Mouse (Mus musculus) intestine, embryonic 16.5 days (tissue): ENCODE measurements around the gene Ddx28. TPM values are rescaled to one million over a fixed set of nuclear protein-coding genes. Genes with fewer than 3 reads are reported as not detected.
"Not testable (repeated sequence)": the region's sequence is repeated elsewhere in the genome, so short reads cannot be mapped to it uniquely, and the experiment has no call there.

ENCODE experiments used
- ATAC-seq: fragments of 200-750 bp; cut with Nextera tagmentation; 2 replicates; pipeline ENCODE4 v1.8.0; 2017; ENCODE audit warnings: moderate TSS enrichment, moderate library complexity
- H3K27ac ChIP-seq: fragments of 300-500 bp; sonication (generic); 2 replicates; pipeline ENCODE4 v1.5.1; 2014; ENCODE audit warnings: mild to moderate bottlenecking, low read length
- H3K27me3 ChIP-seq: fragments of 300-500 bp; sonication (generic); replicated peaks from 2 replicates; pipeline ENCODE4 v1.6.1; 2014; ENCODE audit warnings: low read length, control low read depth, mixed read lengths; ENCODE audit not compliant: control insufficient read depth, insufficient read depth
- H3K36me3 ChIP-seq: fragments of 300-500 bp; sonication (generic); 2 replicates; pipeline ENCODE4 v1.6.1; 2014; ENCODE audit warnings: low read length, control low read depth; ENCODE audit not compliant: control insufficient read depth, insufficient read depth
- H3K4me1 ChIP-seq: fragments of 300-500 bp; sonication (generic); 2 replicates; pipeline ENCODE4 v1.6.1; 2014; ENCODE audit warnings: low read length, control low read depth, mixed read lengths; ENCODE audit not compliant: control insufficient read depth, insufficient read depth
- H3K4me2 ChIP-seq: fragments of 300-500 bp; sonication (generic); 2 replicates; pipeline ENCODE4 v1.6.1; 2014; ENCODE audit warnings: low read depth, low read length, control low read depth
- H3K4me3 ChIP-seq: fragments of 300-500 bp; sonication (generic); 2 replicates; pipeline ENCODE4 v1.5.1; 2014; ENCODE audit warnings: mild to moderate bottlenecking, low read length
- H3K9ac ChIP-seq: fragments of 300-500 bp; sonication (generic); 2 replicates; pipeline ENCODE4 v1.6.1; 2014; ENCODE audit warnings: low read depth, low read length
- H3K9me3 ChIP-seq: fragments of 300-500 bp; sonication (generic); 2 replicates; pipeline ENCODE4 v1.6.1; 2016; ENCODE audit warnings: low read length, control low read depth; ENCODE audit not compliant: control insufficient read depth
- WGBS: fragments of 180-500 bp; shearing (Covaris S2); extraction: QIAGEN DNeasy Blood & Tissue Kit; methylation state at CpG from one replicate; pipeline ENCODE4 v1.1.7; 2014; 5-methylcytosine and 5-hydroxymethylcytosine counted together
- polyA plus RNA-seq: library from polyadenylated mRNA; unstranded; fragments of >200 nt; fragmentation: Nextera tagmentation; extraction: Ambion mirVana; gene quantifications from 2 replicates; pipeline ENCODE4 v1.2.1, GENCODE M21; 2015

The Ddx28 gene
- polyA plus RNA-seq, 1 experiment from 2014 or later, result 15.1 TPM

DNA sequence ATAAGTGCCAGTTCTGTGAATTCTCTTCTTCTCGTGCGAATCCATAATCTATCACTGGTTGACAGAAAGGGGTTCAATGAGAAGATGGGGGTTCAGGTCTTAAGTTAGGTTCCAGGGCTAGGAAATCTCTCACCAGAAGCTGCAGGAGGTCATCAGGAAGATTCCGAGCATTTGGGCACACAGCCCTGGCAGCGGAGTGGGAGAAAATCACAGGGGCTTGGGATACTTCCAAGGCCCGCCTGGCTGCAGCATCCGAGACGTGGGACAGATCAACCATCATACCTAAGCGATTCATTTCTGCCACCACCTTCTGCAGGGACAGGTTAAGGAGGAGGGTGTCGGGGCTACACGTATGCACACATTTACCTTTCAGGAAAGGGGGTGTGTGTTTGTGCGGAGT is 23.1 kb downstream of the Ddx28 start:
- peaks cover 6% of the 10 kb centered on the region; the same call in 1 of the 2 replicates for H3K4me1 ChIP-seq
- no peak overlapping the region for H3K27ac ChIP-seq
- H3K4me3 ChIP-seq, result no peak overlapping the region
- no peaks in the 10 kb centered on the region for H3K36me3 ChIP-seq
- no peaks in the 10 kb centered on the region for H3K9me3 ChIP-seq
- H3K27me3 ChIP-seq, result no peaks in the 10 kb centered on the region
- no peak overlapping the region for H3K4me2 ChIP-seq
- no peak for ATAC-seq
- WGBS, result 83% methylated on average over 11 of the region's 11 CpGs
- no peak overlapping the region for H3K9ac ChIP-seq

DNA sequence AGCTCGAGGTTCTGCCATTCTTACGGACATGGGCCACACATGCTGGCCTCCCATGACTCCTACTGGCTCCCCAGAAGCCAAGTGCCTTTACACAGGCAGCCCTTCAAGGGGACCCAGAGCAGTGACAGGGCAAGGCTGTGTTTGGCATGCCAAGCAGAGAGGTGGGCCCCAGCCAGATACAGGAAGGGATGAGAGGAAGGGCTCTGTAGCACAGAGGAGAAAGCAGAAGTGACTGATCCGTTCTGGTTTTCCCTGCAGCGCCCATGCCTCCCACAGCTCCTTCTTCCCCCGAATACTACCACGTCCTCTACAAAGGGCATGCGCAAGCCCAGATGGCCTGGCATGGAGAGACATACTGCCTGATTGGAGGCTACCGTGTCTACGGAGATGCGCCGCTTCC is 28.3 kb downstream of the Ddx28 start:
- ATAC-seq, H3K36me3 ChIP-seq, H3K27me3 ChIP-seq, H3K4me2 ChIP-seq, H3K9ac ChIP-seq, H3K4me1 ChIP-seq, H3K9me3 ChIP-seq, H3K27ac ChIP-seq, H3K4me3 ChIP-seq: not testable (repeated sequence)
- 76% methylated on average over 11 of the region's 11 CpGs for WGBS

DNA sequence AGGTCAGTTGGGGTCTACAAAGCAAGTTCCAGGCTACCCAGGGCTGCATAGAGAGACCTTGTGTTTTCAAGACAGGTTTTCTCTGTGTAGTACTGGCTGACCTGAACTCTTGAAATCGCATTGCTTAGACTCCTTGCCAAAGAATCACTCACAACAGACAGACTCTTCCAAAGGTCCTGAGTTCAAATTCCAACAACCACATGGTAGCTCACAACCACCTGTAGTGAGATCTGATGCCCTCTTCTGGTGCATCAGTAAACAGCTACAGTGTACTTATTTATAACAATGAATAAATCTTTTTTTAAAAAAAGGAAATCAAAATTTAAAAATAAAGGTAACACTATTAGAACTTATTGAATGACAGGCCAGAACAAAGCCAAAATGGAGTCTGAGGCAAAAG is 30.5 kb downstream of the Ddx28 start:
- no peaks in the 10 kb centered on the region for H3K4me1 ChIP-seq
- H3K27ac ChIP-seq, result no peak overlapping the region
- no peak overlapping the region for H3K9ac ChIP-seq
- H3K4me3 ChIP-seq, result no peak overlapping the region
- WGBS, result 82% methylated on average over 1 of the region's 1 CpGs
- H3K36me3 ChIP-seq, result no peaks in the 10 kb centered on the region
- no peaks in the 10 kb centered on the region for H3K27me3 ChIP-seq
- H3K4me2 ChIP-seq, result no peak overlapping the region
- ATAC-seq, result no peak
- no peaks in the 10 kb centered on the region for H3K9me3 ChIP-seq

DNA sequence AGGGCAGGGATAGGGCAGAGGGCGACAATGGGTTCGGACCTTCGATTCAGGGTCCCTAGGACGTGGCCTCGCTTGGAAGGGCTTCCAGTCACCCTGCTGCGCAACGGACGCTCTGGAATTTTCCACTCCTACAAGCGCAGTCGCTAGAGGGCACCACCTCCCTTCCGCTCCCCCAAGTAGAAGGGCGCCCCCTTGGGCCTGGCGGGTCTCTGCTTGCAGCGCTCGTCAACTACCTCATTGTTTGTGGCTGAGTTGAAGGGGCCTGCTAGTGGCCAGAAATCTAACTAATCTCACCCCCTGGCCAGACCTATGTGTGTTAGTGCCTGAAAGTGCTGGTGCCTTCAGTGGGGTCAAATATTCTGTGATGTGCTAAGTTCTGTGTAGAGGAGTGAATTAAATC is 32.4 kb downstream of the Ddx28 start, which contains the start of gene Dpep3:
Gene Dpep3 (minus strand): TSS at position 105 of the 400 bp plus-strand sequence.
- ATAC-seq, result no peak

DNA sequence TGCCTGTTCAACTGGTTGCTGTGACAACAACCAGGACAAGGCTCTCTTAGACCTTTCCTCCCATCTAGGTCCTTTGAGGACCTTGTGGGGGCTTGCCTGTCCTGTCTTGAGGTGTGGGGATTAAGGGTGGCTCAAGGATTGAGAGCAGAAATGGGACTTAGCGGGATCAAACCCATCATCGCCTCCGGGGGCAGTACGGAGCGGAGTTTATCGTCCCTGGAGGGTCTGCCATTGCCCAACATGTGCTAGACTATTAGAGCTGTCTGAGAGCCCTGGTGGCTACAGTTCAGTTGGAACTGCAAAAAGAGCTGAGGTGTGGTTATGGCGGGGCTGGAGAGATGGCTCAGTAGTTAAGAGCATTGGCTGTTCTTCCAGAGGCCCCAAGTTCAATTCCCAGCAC is 36.3 kb downstream of the Ddx28 start:
- H3K9ac ChIP-seq, result no peak overlapping the region
- H3K9me3 ChIP-seq, result no peaks in the 10 kb centered on the region
- H3K4me2 ChIP-seq, result no peak overlapping the region
- no peak overlapping the region for H3K4me3 ChIP-seq
- H3K36me3 ChIP-seq, result no peaks in the 10 kb centered on the region
- no peaks in the 10 kb centered on the region for H3K4me1 ChIP-seq
- WGBS, result 64% methylated on average over 7 of the region's 7 CpGs
- H3K27ac ChIP-seq, result no peak overlapping the region
- ATAC-seq, result no peak
- H3K27me3 ChIP-seq, result no peaks in the 10 kb centered on the region

More for the DNA sequence above, 32.4 kb downstream of the Ddx28 start, which contains the start of gene Dpep3:
- Histone ChIP-seq H3K4me1 (no peaks in the 10 kb centered on the region), H3K27me3 (no peaks in the 10 kb centered on the region), H3K36me3 (no peaks in the 10 kb centered on the region), H3K27ac (no peak within 1 kb of the TSS), H3K9me3 (no peaks in the 10 kb centered on the region), H3K4me3 (no peak within 1 kb of the TSS), H3K4me2 (no peak within 1 kb of the TSS), H3K9ac (no peak within 1 kb of the TSS)
- WGBS, result 89% methylated on average over 15 of the region's 15 CpGs

DNA sequence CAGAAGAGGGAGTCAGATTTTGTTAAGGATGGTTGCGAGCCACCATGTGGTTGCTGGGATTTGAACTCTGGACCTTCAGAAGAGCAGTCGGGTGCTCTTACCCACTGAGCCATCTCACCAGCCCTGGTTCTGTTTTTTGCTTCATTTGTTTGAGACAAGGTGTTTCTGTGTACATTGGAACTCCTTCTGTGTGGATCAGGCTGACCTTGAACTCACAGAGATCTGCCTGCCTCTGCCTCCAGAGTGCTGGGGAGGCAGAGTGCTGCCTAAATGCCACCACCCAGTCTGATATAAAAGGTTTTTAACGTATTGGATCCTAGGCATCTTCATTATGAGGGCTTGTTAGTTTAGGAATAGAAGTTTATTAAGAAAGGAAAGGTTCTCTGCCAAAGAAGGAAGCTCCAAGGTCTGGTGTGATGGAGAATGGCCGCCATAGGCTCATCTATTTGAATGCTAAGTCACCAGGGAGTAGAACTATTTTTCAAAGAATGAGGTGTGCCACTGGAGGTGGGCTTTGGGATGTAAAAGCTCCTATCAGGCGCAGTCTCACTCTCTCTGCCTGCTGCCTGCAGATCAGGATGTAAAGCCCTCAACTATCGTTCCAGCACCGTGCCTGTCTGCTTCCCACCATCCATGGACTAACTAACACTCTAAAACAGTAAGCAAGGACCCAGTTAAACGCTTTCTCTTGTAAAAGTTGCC is 40.5 kb downstream of the Ddx28 start:
- H3K4me1 ChIP-seq, result peaks cover 7% of the 10 kb centered on the region; the same call in 1 of the 2 replicates
- H3K36me3 ChIP-seq, result no peaks in the 10 kb centered on the region
- no peak overlapping the region for H3K4me3 ChIP-seq
- WGBS, result 76% methylated on average over 8 of the region's 8 CpGs
- ATAC-seq, result no peak
- H3K27me3 ChIP-seq, result no peaks in the 10 kb centered on the region
- no peak overlapping the region for H3K27ac ChIP-seq
- no peak overlapping the region for H3K4me2 ChIP-seq
- H3K9me3 ChIP-seq, result no peaks in the 10 kb centered on the region
- no peak overlapping the region for H3K9ac ChIP-seq

DNA sequence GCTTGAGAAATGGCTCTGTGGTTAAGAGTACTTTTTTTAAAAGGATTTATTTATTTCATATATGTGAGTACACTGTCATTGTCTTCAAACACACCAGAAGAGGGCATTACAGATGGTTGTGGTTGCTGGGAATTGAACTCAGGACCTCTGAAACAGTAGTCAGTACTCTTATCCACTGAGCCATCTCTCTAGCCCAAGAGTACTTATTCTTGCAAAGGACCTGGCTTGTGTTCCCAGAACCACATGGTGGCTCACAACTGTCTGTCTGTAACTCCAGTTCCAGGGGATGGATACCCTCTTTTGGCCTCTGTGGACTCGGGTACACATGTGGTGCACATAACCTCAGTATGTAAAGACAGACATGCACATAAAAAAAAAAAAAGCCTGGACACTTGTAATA is 42.3 kb downstream of the Ddx28 start:
- peaks cover 13% of the 10 kb centered on the region; the same call in 1 of the 2 replicates for H3K4me1 ChIP-seq
- no peak overlapping the region for H3K9ac ChIP-seq
- no peak overlapping the region for H3K27ac ChIP-seq
- H3K4me3 ChIP-seq, result no peak overlapping the region
- no peaks in the 10 kb centered on the region for H3K36me3 ChIP-seq
- H3K4me2 ChIP-seq, result no peak overlapping the region
- H3K9me3 ChIP-seq, result no peaks in the 10 kb centered on the region
- ATAC-seq, result no peak
- 68% methylated on average over 1 of the region's 1 CpGs for WGBS
- no peaks in the 10 kb centered on the region for H3K27me3 ChIP-seq

DNA sequence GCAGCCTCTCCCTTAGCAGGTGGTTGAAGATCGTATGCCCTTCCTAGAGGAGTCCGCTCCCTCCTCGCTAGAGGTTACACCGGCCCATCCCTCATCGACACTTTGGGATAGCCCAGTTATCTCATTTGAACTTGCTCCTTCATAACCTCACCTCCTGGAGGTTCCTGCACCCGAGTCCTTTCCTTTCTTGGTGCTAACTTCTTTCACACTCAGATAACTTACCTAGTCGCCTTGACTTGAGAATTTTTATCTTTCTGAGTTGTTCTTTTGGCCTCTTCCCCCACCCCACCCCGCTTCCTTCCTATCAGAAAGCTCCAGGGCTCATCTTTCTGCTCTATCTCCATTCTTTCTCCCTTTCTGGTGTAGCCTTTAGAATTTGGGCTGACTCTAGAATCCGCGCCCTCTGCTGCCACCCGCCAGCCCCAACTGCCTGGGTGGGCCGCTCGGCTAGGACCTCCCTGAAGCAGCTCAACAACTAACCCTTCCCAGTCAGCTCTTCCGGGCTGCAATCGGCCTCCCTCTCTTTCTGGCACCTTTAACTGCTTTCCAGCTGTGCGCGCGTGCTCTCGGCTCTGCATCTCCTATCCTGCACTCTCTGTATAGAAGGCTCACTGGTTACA is 44.9 kb downstream of the Ddx28 start:
- ATAC-seq, result peak; percentile 50
- WGBS, result 9% methylated on average over 19 of the region's 19 CpGs

DNA sequence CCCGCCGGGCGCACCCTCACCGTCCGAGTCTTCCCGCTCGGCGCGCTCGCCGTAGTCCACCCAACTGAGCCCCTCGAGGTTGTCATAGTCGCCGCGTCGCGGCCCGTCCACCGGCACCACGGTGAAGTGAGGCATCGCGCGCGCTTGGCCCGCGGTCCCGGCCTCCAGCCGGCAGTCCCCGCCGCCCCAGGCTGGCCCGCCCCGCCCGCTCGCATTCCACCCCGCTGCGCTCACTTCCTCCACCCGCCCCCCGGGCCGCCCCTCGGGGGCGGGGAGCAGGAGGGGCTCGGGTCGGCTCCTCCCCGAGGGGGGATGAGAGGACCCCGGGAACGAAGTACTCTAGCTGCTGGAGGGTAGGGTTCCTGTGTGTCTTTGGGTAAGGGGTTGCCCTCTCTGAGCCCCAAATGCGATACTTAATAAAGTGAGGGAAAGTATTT is 45.8 kb downstream of the Ddx28 start, which contains the start of gene Slc12a4:
Gene Slc12a4 (minus strand): TSS at position 193 of the 437 bp plus-strand sequence.
- Histone ChIP-seq H3K4me1 (peaks cover 13% of the 10 kb centered on the region; the same call in 1 of the 2 replicates), H3K9ac (peak within 1 kb of the TSS; percentile 84), H3K36me3 (no peaks in the 10 kb centered on the region), H3K27me3 (no peaks in the 10 kb centered on the region), H3K9me3 (no peaks in the 10 kb centered on the region), H3K4me2 (peak within 1 kb of the TSS; percentile 83), H3K27ac (peak within 1 kb of the TSS; percentile 81), H3K4me3 (peak within 1 kb of the TSS; percentile 79)
- peak; percentile 92 for ATAC-seq
- WGBS, result 1% methylated on average over 45 of the region's 47 CpGs

More for the DNA sequence above, 44.9 kb downstream of the Ddx28 start:
- H3K4me2 ChIP-seq, result peak overlapping the region; percentile 83
- peak overlapping the region; percentile 21; the same call in 1 of the 2 replicates for H3K9ac ChIP-seq
- peak overlapping the region; percentile 79 for H3K4me3 ChIP-seq
- H3K4me1 ChIP-seq, result peaks cover 13% of the 10 kb centered on the region; the same call in 1 of the 2 replicates
- no peaks in the 10 kb centered on the region for H3K27me3 ChIP-seq
- peak overlapping the region; percentile 77 for H3K27ac ChIP-seq
- H3K9me3 ChIP-seq, result no peaks in the 10 kb centered on the region
- no peaks in the 10 kb centered on the region for H3K36me3 ChIP-seq
